Mouse (Mus musculus) small intestine, adult 2 months (tissue): ENCODE data around the gene Aamp. TPM values are rescaled to one million over a fixed set of nuclear protein-coding genes. Genes with fewer than 3 reads are reported as not detected.

Experiments
- H3K27ac ChIP-seq: fragments of 200-500 bp; 2 replicates; pipeline ENCODE4 v1.5.1; 2012; ENCODE audit warnings: low read depth, low read length, control low read depth, inconsistent platforms; ENCODE audit not compliant: insufficient read depth
- H3K27me3 ChIP-seq: fragments of 200-500 bp; 2 replicates; pipeline ENCODE4 v1.6.1; 2012; ENCODE audit warnings: mild to moderate bottlenecking, moderate library complexity, low read length, inconsistent platforms; ENCODE audit not compliant: control insufficient read depth, insufficient read depth
- H3K36me3 ChIP-seq: fragments of 200-500 bp; 2 replicates; pipeline ENCODE4 v1.6.1; 2012; ENCODE audit warnings: mild to moderate bottlenecking, low read length, control low read depth, inconsistent platforms; ENCODE audit not compliant: control insufficient read depth, insufficient read depth
- H3K4me1 ChIP-seq: fragments of 200-500 bp; 2 replicates; pipeline ENCODE4 v1.6.1; 2012; ENCODE audit warnings: low read length, inconsistent platforms, mixed read lengths; ENCODE audit not compliant: control insufficient read depth, insufficient read depth, insufficient read length
- H3K4me3 ChIP-seq: fragments of 200-500 bp; 2 replicates; pipeline ENCODE4 v1.5.1; 2012; ENCODE audit warnings: low read depth, mild to moderate bottlenecking, control low read depth, inconsistent platforms, low read length, moderate library complexity
- CTCF ChIP-seq: fragments of 200-500 bp; IDR thresholded peaks from 2 replicates; pipeline ENCODE4 v1.5.1; 2012; ENCODE audit warnings: low read depth, mild to moderate bottlenecking, control low read depth, inconsistent platforms, low read length, moderate library complexity, mixed read lengths; ENCODE audit not compliant: insufficient replicate concordance, insufficient read length; ENCODE audit errors: extremely low read depth
- POLR2A ChIP-seq: fragments of 200-500 bp; IDR thresholded peaks from 2 replicates; pipeline ENCODE4 v1.6.1; 2012; ENCODE audit warnings: low read depth, mild to moderate bottlenecking, control low read depth, inconsistent platforms, low read length, moderate library complexity
- WGBS: fragments of 180-500 bp; shearing (Covaris S2); methylation state at CpG from one replicate; pipeline ENCODE4 v1.1.7; 2018; 5-methylcytosine and 5-hydroxymethylcytosine counted together
- polyA plus RNA-seq: library from polyadenylated mRNA; depleted of rRNA; stranded (reverse); fragments of >200 nt; gene quantifications from 2 replicates; pipeline ENCODE4 v1.2.3, GENCODE M21; 2012

The Aamp gene
- polyA plus RNA-seq, 1 experiment = 160 TPM

- no peaks in the 10 kb centered on the region for H3K27me3 ChIP-seq
- H3K4me3 ChIP-seq = no peak overlapping the region
- peak overlapping the region; percentile 98 for H3K27ac ChIP-seq
- peaks cover 17% of the 10 kb centered on the region; the same call in 1 of the 2 replicates for H3K4me1 ChIP-seq
- H3K36me3 ChIP-seq = peaks cover 77% of the 10 kb centered on the region
- WGBS = 26% methylated on average over 8 of the region's 8 CpGs
- TF ChIP-seq POLR2A = no peak
- TF ChIP-seq CTCF = no peak
Observed at GRCm38 (mm10) chr1:74255704-74256345, 28.7 kb downstream of the Aamp start.

GRCm38 (mm10) chr1:74250096-74250495, 34.4 kb downstream of the Aamp start:
- Histone ChIP-seq H3K4me1 (peaks cover 25% of the 10 kb centered on the region), H3K36me3 (peaks cover 66% of the 10 kb centered on the region), H3K4me3 (no peak overlapping the region), H3K27ac (peak overlapping the region; percentile 99), H3K27me3 (no peaks in the 10 kb centered on the region)
- TF ChIP-seq CTCF (no peak), POLR2A (no peak)
- 44% methylated on average over 4 of the region's 4 CpGs for WGBS

- Histone ChIP-seq H3K4me1 (peaks cover 25% of the 10 kb centered on the region), H3K4me3 (no peak overlapping the region), H3K27ac (peak overlapping the region; percentile 99), H3K27me3 (no peaks in the 10 kb centered on the region), H3K36me3 (peaks cover 62% of the 10 kb centered on the region)
- TF ChIP-seq CTCF = no peak
- TF ChIP-seq POLR2A = no peak
- 13% methylated on average over 5 of the region's 5 CpGs for WGBS
Observed at GRCm38 (mm10) chr1:74249331-74249980, 35.1 kb downstream of the Aamp start.

GRCm38 (mm10) chr1:74248799-74249198, 35.7 kb downstream of the Aamp start:
- Histone ChIP-seq H3K36me3 (peaks cover 57% of the 10 kb centered on the region), H3K27me3 (no peaks in the 10 kb centered on the region), H3K27ac (peak overlapping the region; percentile 99), H3K4me3 (no peak overlapping the region), H3K4me1 (peaks cover 23% of the 10 kb centered on the region)
- 0% methylated on average over 1 of the region's 1 CpGs for WGBS
- TF ChIP-seq POLR2A = no peak
- TF ChIP-seq CTCF = no peak

GRCm38 (mm10) chr1:74245525-74245924, 39.0 kb downstream of the Aamp start:
- Histone ChIP-seq H3K27me3 (no peaks in the 10 kb centered on the region), H3K27ac (no peak overlapping the region), H3K4me1 (peaks cover 27% of the 10 kb centered on the region), H3K4me3 (no peak overlapping the region), H3K36me3 (peaks cover 32% of the 10 kb centered on the region)
- TF ChIP-seq CTCF = no peak
- no peak for TF ChIP-seq POLR2A
- WGBS = 51% methylated on average over 2 of the region's 2 CpGs

- H3K4me1 ChIP-seq = peaks cover 17% of the 10 kb centered on the region
- 57% methylated on average over 4 of the region's 4 CpGs for WGBS
- TF ChIP-seq CTCF (no peak), POLR2A (no peak)
- H3K27ac ChIP-seq = peak overlapping the region; percentile 88
- H3K36me3 ChIP-seq = peaks cover 6% of the 10 kb centered on the region
- no peaks in the 10 kb centered on the region for H3K27me3 ChIP-seq
- no peak overlapping the region for H3K4me3 ChIP-seq
Observed at GRCm38 (mm10) chr1:74240832-74241231, 43.7 kb downstream of the Aamp start.

GRCm38 (mm10) chr1:74240311-74240710, 44.2 kb downstream of the Aamp start:
- Histone ChIP-seq H3K27ac (peak overlapping the region; percentile 88), H3K36me3 (peaks cover 4% of the 10 kb centered on the region), H3K4me3 (peak overlapping the region; percentile 23; the same call in 1 of the 2 replicates), H3K27me3 (no peaks in the 10 kb centered on the region), H3K4me1 (peaks cover 15% of the 10 kb centered on the region)
- TF ChIP-seq CTCF (no peak), POLR2A (no peak)
- 28% methylated on average over 6 of the region's 6 CpGs for WGBS

GRCm38 (mm10) chr1:74239618-74240017, 44.9 kb downstream of the Aamp start:
- Histone ChIP-seq H3K27ac (peak overlapping the region; percentile 53), H3K27me3 (no peaks in the 10 kb centered on the region), H3K36me3 (peaks cover 3% of the 10 kb centered on the region), H3K4me1 (peaks cover 14% of the 10 kb centered on the region), H3K4me3 (peak overlapping the region; percentile 49)
- TF ChIP-seq CTCF (no peak), POLR2A (no peak)
- 13% methylated on average over 11 of the region's 11 CpGs for WGBS
